Mouse (Mus musculus) left cerebral cortex, adult 2 months (tissue): ENCODE results near the gene Mylpf. TPM values are rescaled to one million over a fixed set of nuclear protein-coding genes. Genes with fewer than 3 reads are reported as not detected.

ENCODE experiments used
- DNase-seq, 2 experiments: peaks; one replicate each; pipeline ENCODE4 v3.0.0; 2021 to 2022; ENCODE audit warnings: low spot score in 2 of 2, mixed read lengths in 1 of 2; ENCODE audit errors: extremely low spot score in 1 of 2
- H3K27ac ChIP-seq: fragments of 200-600 bp; 2 replicates; pipeline ENCODE4 v1.8.1; 2022
- H3K4me3 ChIP-seq: fragments of 200-600 bp; 2 replicates; pipeline ENCODE4 v1.8.1; 2022
- CTCF ChIP-seq: fragments of 200-600 bp; IDR thresholded peaks from 2 replicates; pipeline ENCODE4 v1.8.1; 2022; ENCODE audit warnings: antibody characterized with exemption, mild to moderate bottlenecking, moderate library complexity
- intact Hi-C: fragments of 180-260 bp; cut with DNase I; formaldehyde crosslinking; loops from one replicate; pipeline ENCODE4 v1.15.1; 2025
- total RNA-seq, 2 experiments: library from RNA; stranded (reverse); gene quantifications; 2 replicates each; pipeline ENCODE4 v1.2.3; 2021

Mylpf gene
- total RNA-seq, 2 experiments from 2014 or later = 2.7 to 3.3 TPM

DNA sequence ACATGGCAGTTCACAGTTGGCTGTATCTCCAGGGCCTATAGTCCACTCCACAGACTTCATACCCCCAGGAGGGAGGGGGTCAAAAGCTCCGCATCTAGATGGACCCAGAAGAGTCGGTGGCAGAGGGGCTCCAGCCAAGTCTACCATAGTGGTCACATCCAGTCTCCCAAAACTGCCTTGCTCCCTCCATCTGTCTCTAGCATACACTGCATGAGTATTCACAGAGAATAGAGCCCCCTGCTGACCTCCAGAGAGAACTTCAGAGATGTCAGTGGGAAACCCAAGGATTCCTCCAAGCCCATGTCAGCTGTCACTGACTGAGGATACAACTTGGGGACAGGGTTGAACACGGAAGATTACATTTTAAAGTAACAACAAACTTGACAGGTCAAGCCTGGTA lies 23.1 kb upstream of the Mylpf start:
- TF ChIP-seq CTCF = peak; percentile 55
- no peak for DNase-seq
- no peak overlapping the region for H3K4me3 ChIP-seq
- intact Hi-C loops = loop anchor here (1.0 to 5.0 kb wide), 3 partner anchors 38 to 67 kb away; no protein-coding TSS in a partner anchor
- no peak overlapping the region for H3K27ac ChIP-seq

DNA sequence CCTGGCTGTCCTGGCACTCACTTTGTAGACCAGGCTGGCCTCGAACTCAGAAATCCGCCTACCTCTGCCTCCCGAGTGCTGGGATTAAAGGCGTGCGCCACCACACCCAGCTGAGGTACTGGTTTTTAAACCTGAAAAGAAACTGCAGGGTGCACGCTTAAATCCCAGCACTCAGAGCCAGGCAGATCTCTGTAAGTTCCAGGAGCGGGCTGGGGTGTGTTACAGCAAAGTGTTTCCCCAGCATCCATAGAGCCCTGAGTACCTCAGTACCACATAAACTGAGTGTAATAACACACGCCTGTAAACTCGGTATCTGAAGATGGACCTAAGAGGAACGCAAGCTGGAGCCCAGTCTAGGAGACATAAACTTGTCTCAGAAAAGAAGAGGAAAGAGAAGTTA lies 21.3 kb upstream of the Mylpf start:
- H3K4me3 ChIP-seq = no peak overlapping the region
- no peak overlapping the region for H3K27ac ChIP-seq
- TF ChIP-seq CTCF = no peak
- DNase-seq = no peak
- intact Hi-C loops = loop anchor here (5.0 kb wide), 1 partner anchor 40 kb away; no protein-coding TSS in a partner anchor

GRCm38 (mm10) chr7:127188305-127189276 lies 20.1 kb upstream of the Mylpf start:
- intact Hi-C loops = loop anchor here (5.0 kb wide), 1 partner anchor 41 kb away; no protein-coding TSS in a partner anchor
- Histone ChIP-seq H3K4me3 (no peak overlapping the region), H3K27ac (no peak overlapping the region)
- TF ChIP-seq CTCF = no peak
- DNase-seq = no peak

- no peak for TF ChIP-seq CTCF
- Histone ChIP-seq H3K27ac (no peak overlapping the region), H3K4me3 (no peak overlapping the region)
- intact Hi-C loops = no loop called here
- DNase-seq = no peak
These were observed 18.0 kb upstream of the Mylpf start for GRCm38 (mm10) chr7:127190672-127191071.

GRCm38 (mm10) chr7:127192989-127193388 lies 15.7 kb upstream of the Mylpf start:
- TF ChIP-seq CTCF = no peak
- H3K4me3 ChIP-seq = no peak overlapping the region
- DNase-seq = no peak
- no peak overlapping the region for H3K27ac ChIP-seq
- intact Hi-C loops = no loop called here

DNA sequence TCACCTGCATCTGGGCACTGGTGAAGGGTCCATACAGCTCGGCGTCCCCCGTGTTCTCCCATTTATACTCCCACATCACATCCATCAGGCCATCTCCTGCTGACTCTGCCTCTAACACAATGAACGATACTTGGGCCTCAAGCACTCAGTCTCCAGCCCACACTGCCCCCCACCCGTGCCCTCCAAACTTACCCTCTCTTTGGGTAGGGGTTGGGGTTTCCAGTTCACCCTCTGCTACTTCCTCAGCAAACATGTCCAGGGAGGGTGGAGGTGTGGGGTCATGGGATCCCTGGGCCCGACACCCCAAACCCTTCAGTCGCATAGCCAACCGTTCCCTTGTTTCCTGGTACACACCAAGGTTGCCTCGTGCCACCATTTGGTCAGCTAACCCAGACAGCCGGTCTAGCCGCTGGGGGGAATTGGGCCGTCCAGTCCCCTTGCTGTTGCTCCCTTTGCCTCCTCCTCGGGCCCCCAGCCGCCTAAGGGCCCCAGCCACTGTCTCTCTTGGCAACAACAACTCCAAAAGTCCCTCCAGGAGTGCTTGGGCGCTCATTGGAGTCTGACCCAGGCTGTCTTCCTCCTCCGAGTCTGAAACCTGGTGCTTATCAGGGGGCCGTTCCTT lies 14.6 kb upstream of the Mylpf start:
- no peak overlapping the region for H3K4me3 ChIP-seq
- no peak for TF ChIP-seq CTCF
- H3K27ac ChIP-seq = no peak overlapping the region
- intact Hi-C loops = no loop called here
- DNase-seq = no peak

DNA sequence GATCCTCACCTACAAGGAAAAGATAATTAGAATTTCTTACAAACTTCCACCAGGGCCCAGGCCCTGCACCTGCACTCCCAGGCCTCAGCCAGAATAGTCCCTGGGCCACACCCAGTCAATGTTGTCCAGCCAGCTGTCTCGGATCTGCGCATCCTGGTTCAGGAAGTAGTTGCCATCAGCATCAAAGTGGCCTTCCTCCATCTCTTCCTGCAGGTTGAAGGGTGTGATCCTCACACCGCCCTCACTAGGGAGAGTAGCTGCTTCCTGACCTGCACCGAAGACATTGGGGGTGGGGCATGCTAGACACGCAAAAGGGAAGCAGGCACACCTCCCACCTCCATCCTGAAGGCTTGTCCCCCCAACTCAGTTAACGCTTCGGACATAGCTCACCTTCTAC lies 14.1 kb upstream of the Mylpf start:
- TF ChIP-seq CTCF = no peak
- Histone ChIP-seq H3K4me3 (peak overlapping the region; percentile 74), H3K27ac (no peak overlapping the region)
- DNase-seq = no peak
- intact Hi-C loops = no loop called here

- intact Hi-C loops = no loop called here
- H3K4me3 ChIP-seq = peak within 1 kb of the TSS; percentile 74
- peak within 1 kb of the TSS; percentile 84 for H3K27ac ChIP-seq
- TF ChIP-seq CTCF = peak; percentile 9; the same call in 1 of the 2 replicates
- DNase-seq = peak; percentile 93 to 95
These were observed 13.0 kb upstream of the Mylpf start, which contains the start of gene Cd2bp2 for GRCm38 (mm10) chr7:127195544-127196295. TSS of gene Cd2bp2 (minus strand) at chr7:127196050.

- intact Hi-C loops = no loop called here
- Histone ChIP-seq H3K4me3 (peak overlapping the region; percentile 74), H3K27ac (peak overlapping the region; percentile 38; the same call in 1 of the 2 replicates)
- DNase-seq = no peak
- no peak for TF ChIP-seq CTCF
These were observed 12.2 kb upstream of the Mylpf start for GRCm38 (mm10) chr7:127196484-127196883.

DNA sequence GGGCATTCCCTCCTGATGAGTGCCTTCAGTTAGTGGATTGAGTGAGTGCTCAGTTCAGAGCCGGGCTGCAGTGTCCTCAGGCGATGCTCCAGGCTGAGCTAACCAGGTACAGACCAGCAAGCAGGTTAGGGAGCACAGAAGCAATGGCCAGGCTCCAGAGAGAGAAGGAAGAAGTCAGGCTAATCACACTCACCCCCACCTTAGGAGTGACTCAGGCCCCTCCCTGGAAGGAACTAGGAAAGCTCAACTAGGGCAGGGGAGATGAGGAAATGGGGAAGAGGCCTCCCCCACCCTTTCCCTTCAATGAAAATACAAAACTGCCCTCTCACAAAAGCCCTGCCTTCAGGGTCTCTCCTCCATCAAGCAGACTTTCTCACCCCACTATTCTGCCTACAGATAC lies 2.1 kb upstream of the Mylpf start:
- intact Hi-C loops = no loop called here
- no peak for TF ChIP-seq CTCF
- H3K27ac ChIP-seq = peak overlapping the region; percentile 89
- peak overlapping the region; percentile 61 for H3K4me3 ChIP-seq
- DNase-seq = no peak
